Mouse (Mus musculus): ENCODE measurements at regions not wholly inside any gene's neighbourhood (a gene's known extent, or its start where the extent isn't known, plus 50 kb on each side); places are given as distances from the start of the nearest gene placed in this dataset.

GRCm38 (mm10) chr3:73435241-73435640, 273.0 kb downstream of the Bche start:
- DNase-seq: no peak

DNA sequence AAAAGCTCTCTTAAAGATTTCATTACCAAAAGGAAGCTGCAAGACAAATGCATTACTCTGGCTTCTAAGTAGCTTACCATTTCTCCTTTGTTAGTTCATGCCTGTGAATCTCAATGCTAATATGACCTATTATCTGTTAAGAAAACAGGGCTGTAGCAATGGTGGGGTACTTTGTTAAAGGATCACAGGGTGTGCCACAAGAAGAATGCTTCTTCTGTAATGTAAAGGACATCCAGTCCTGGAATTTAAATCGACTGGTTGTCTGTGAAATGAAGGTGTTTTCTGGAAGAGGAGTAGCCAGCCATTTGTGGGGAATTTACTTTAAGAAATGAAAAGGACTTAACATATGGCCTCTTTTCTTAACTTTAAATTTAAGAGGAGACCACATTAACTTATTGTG, 273.9 kb downstream of the Bche start:
- no peak for DNase-seq

DNA sequence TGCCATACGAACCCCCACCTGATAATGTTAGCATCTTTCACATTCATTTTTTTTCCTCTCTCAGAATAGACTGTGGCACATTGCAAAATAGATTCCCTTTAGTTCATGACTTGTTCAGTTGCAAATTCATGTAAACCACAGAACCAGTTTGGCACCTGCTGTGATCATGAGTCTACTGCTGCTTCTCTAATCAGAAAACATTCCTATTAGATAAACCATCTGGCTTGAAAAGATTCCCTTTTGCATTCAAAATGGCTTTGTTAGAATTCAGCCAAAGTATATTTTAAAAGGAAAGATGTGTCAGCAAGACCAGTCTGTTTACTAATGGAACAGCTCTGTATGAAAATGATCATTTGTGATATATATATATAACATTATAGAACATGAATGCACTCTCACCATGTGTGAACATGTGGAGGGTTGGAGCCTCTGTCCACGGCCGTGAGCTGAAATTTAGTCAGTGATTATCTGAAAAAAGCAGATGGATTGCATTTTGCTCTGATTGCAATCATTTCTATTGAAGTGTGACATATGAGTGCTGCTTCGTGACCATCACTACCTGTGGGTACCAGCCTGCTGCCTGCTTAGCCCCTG, 298.2 kb downstream of the Bche start:
- DNase-seq: no peak

DNA sequence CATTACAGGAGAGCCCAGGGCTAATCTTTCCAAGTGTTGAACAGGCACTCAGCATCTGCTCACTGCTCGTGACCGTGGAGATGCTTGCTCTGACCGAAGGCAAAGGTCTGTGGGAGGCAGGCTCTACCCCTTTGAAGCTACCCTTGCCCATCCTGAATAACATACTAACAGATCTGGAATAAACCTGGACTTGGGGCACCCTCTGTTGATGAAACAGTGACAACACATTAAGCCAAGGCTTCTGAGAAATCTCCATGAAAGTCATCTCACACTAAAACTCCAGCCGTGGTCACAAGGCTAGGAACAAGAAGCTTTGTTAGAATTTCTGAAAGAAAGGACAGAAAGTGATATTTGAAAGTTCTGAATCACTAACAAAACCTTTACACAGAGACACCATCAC, 306.8 kb downstream of the Bche start:
- no peak for DNase-seq

GRCm38 (mm10) chr3:73395808-73396207, 312.4 kb downstream of the Bche start:
- DNase-seq: no peak

DNA sequence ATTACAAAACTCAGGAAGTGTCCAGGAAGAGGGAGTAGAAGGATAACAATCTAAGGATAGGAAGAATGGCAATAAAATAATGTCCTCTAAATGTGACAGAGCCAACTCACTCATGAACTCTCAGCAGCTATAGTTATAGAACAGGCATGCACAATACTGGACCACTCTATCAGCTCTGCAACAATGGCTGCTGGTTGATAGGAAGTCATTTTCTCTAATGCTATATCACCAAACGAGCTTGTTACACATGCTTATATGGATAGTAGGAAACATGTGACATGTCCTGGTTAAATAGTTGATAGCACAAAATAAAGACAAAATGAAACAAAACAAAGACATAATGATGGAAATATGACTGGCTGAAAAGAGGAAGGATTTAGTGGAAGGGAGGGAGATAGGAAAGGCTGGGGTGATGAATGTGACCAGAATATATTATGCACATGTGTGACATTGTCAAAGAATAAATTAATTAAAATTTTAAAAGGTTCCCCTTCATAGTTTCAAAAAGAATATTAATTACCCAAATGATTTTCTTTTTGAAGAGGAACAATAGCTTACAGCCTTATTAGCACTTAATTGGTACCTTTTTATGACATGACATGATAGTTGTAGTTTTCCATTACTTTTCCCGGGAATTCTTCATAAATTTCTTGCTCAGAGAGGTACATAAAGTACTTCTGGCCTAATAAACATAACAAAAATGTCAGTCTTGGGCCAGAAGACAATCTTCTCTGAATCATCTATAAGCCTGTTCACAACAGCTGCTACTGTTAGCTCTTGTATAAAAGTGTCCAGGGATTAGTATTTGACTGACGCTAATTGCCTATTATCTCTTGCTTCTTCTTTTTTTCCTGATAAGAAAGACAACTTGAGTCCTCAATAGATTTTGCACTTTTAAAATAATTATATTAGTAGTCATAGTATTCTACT, 318.2 kb downstream of the Bche start:
- DNase-seq: no peak

- no peak for DNase-seq
Measured at GRCm38 (mm10) chr3:73354861-73355496, 297.4 kb upstream of the Slitrk3 start.

DNA sequence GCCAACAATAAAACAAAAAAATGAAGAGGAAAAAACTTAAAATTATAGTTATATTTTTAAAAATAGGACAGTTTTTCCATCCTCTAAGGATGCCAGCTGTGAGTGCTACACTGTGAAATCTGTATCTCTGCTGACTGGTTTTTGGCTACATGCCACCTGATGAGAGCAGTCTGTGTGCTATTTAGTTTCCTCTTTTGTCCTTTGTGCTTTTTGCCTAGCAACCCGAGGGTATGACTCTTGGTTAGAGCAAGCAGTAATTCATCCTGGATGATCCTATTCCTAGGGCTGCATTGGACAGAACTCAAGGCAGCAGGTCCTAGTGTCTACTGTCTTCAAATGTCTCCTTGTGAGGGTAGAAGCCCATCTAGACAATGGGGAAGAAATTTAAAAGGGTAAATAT, 285.6 kb upstream of the Slitrk3 start:
- DNase-seq: peak; percentile 14

GRCm38 (mm10) chr3:73339730-73340129, 282.1 kb upstream of the Slitrk3 start:
- DNase-seq: no peak

DNA sequence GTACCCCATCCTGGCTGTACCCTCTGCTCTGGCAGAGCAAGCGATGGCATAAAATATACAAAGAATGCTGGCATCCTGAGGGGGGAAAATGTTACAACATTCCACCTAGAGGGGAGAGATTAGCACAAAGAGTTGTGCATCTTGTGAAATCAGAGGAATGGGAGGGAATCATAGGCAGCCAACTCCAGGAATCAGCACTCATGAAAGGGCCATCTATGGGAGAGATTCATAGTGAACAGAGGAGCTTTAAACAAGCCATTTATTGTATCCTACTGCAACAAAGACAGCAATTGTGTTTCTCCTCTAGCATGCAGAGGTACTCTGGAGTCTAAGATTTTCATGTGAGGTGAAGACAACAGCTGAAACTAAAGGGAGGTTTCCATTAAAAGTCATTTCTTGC, 265.6 kb upstream of the Slitrk3 start:
- no peak for DNase-seq
